Mouse (Mus musculus): Measurements from ENCODE around the gene Olfr506.
"Not testable (repeated sequence)": the region's sequence is repeated elsewhere in the genome, so short reads cannot be mapped to it uniquely, and the experiment has no call there.

Gene Olfr506

GRCm38 (mm10) chr7:108610487-108610886, at the start of gene Olfr506:
Gene Olfr506 (plus strand): TSS chr7:108610787.
- no peak for DNase-seq

- DNase-seq = no peak
Measured at GRCm38 (mm10) chr7:108565693-108566092, 44.9 kb upstream of the Olfr506 start, which contains the start of gene Olfr504. Gene Olfr504 (minus strand): TSS chr7:108565793.

- no peak for DNase-seq
Measured at GRCm38 (mm10) chr7:108589797-108590196, 20.8 kb upstream of the Olfr506 start.

- DNase-seq = not testable (repeated sequence)
Measured at GRCm38 (mm10) chr7:108601916-108602315, 8.7 kb upstream of the Olfr506 start.

- no peak for DNase-seq
Measured at GRCm38 (mm10) chr7:108614110-108614509, 3.5 kb downstream of the Olfr506 start.

GRCm38 (mm10) chr7:108616781-108617180, 6.2 kb downstream of the Olfr506 start:
- DNase-seq = not testable (repeated sequence)

- DNase-seq = no peak
Measured at GRCm38 (mm10) chr7:108621514-108621913, 10.9 kb downstream of the Olfr506 start, which contains the start of gene Olfr507. Gene Olfr507 (plus strand): TSS chr7:108621814.

- DNase-seq = no peak
Measured at GRCm38 (mm10) chr7:108629694-108630093, 19.1 kb downstream of the Olfr506 start, which contains the start of gene Olfr508. Gene Olfr508 (plus strand): TSS chr7:108629994.

- DNase-seq = no peak
Measured at GRCm38 (mm10) chr7:108651806-108652205, 41.2 kb downstream of the Olfr506 start, which contains the start of gene Olfr509. Gene Olfr509 (minus strand): TSS chr7:108651906.

- no peak for DNase-seq
Measured at GRCm38 (mm10) chr7:108662419-108662818, 51.8 kb downstream of the Olfr506 start.
